Mouse (Mus musculus): ENCODE measurements at regions not wholly inside any gene's neighbourhood (a gene's known extent, or its start where the extent isn't known, plus 50 kb on each side); places are given as distances from the start of the nearest gene placed in this dataset.

- no peak for DNase-seq (ENCODE audit: low spot score in 2 of 2)
These were observed 348.6 kb downstream of the Ankrd7 start for GRCm38 (mm10) chr6:19214700-19215099.

DNA sequence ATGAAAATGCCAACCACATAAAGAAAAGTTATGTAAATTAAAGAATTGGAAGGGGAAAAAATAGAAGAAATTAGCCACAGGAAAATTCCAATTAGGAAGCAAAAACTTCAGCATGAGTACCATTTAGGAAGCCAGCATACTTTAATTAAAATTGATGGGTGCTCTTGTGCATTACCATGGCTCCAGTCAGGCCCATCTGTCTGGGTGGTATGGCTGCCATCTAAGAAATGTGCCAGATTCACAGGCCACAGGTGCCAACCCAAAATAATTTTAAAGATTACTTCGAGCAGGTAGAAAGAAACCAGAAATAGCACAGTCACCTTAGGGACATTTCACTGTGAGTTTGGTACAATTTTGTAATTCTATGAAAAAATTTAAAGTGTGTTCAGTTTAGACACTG lies 349.0 kb downstream of the Ankrd7 start:
- DNase-seq (ENCODE audit: low spot score in 2 of 2) = no peak

- no peak for DNase-seq (ENCODE audit: low spot score in 2 of 2)
These were observed 398.1 kb downstream of the Ankrd7 start for GRCm38 (mm10) chr6:19264075-19264819.

DNA sequence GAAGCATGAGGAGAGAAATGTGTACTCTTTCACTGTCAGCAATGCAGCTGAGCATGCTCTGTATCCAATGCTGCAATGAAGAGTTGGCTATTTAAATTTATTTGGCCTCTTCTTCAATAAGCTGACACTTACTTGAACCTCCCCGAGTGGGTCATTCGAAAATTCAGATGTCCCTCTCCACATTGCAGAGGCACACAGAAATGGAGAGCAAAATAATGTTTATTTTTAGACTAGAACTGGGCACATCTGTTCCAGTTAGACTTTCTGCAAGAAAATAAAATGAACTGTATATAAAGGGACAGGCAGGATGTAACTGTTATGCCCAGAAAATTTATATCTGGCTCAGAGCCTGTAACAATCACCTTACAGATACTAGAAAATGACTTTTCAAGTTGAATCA lies 407.1 kb downstream of the Ankrd7 start:
- DNase-seq (ENCODE audit: low spot score in 2 of 2) = no peak

DNA sequence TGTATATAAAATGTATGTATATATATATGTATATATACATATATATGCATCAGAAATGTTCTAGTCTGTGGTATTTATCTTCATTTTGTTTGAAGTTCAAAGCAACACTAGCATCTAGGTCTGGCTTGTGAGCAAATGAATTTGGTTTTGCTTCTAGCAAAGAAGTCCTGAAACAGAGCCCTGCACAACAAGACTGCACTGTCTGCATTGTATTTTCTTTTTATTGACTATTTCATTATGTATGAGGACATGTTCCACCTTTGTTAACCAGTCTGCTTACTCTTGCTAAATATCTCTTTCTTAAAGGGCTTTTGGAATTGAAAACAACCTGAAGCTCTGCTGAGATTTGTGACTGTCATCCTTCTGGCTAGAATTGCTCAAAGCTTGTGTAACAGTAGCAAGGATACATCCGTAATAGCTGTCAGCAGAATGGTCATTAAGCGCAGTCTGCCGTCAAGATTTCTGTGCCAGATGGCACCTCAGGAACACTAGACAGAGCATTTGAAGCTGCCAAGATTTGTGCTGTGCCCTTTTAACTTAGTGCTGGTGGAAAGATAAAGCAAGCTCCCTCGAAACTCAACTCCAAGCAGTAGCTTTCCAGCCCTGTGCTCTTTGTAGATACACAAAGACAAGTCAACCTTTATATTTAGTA lies 416.7 kb downstream of the Ankrd7 start:
- DNase-seq (ENCODE audit: low spot score in 2 of 2) = peak in 1 of 2 experiments; percentile 1

DNA sequence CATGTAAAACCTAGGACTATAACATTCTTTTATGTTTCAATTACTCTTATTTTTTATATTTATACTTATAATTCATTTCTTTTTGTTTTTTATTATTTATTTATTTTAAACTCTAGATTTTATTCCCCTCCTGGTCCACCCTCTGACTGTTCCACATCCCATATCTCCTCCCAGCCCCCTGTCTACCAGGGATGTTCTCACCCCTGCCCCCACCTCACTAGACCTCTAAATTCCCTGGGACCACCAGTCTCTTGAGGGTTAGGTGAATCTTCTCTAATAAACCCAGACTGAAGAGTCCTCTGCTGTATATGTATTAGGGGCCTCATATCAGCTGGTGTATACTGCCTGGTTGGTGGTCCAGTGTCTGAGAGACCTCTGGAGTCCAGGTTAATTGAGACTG lies 466.5 kb downstream of the Ankrd7 start:
- no peak for DNase-seq (ENCODE audit: low spot score in 2 of 2)

- no peak for DNase-seq (ENCODE audit: low spot score in 2 of 2)
These were observed 469.5 kb downstream of the Ankrd7 start for GRCm38 (mm10) chr6:19335653-19336052.

DNA sequence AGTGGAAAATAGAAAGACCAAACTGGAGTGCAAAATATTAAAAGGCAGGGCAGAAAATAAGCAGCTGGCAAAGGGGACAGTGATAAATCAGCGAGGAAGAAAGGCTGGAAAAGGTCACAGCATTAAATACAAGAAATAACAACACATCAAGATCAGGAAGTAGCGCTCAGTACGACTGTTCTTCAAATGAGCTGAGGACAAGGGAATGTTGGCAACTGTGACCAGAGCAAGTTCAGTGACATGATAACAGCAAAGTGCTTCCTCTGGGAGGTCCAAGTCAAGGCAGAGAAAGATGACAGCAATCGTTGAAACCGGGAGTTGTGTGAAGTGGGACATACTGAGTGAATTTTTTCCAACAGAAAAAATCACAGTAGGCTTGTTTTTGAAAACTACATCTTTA lies 472.4 kb downstream of the Ankrd7 start:
- no peak for DNase-seq (ENCODE audit: low spot score in 2 of 2)
